Mouse (Mus musculus) megakaryocyte progenitor cell, adult 5-6 weeks (primary cell): ENCODE measurements at regions not wholly inside any gene's neighbourhood (a gene's known extent, or its start where the extent isn't known, plus 50 kb on each side); places are given as distances from the start of the nearest gene placed in this dataset.

Experiments used
- ATAC-seq: replicated peaks from 2 replicates; pipeline ENCODE4 v1.8.0; 2016; ENCODE audit warnings: mild to moderate bottlenecking, moderate TSS enrichment, inconsistent platforms; ENCODE audit not compliant: poor library complexity

- ATAC-seq: no peak
Measured at GRCm38 (mm10) chr13:59881989-59882784, 59.2 kb upstream of the Tut7 start.

- no peak for ATAC-seq
Measured at GRCm38 (mm10) chr13:59880055-59880454, 57.1 kb upstream of the Tut7 start.

GRCm38 (mm10) chr13:59875637-59876036 is 52.7 kb upstream of the Tut7 start:
- peak; percentile 95 for ATAC-seq

GRCm38 (mm10) chr13:59874137-59874931 is 51.4 kb upstream of the Tut7 start:
- no peak for ATAC-seq
